Mouse (Mus musculus) kidney, embryonic 14.5 days (tissue): ENCODE measurements around the gene Gm11115. TPM values are rescaled to one million over a fixed set of nuclear protein-coding genes. Genes with fewer than 3 reads are reported as not detected.

Experiments used
- ATAC-seq: fragments of 200-750 bp; cut with Nextera tagmentation; 2 replicates; pipeline ENCODE4 v1.8.0; 2017; ENCODE audit warnings: moderate number of reproducible peaks, mild to moderate bottlenecking, moderate TSS enrichment, moderate library complexity; ENCODE audit not compliant: low FRiP score, low TSS enrichment
- H3K27ac ChIP-seq: fragments of 300-500 bp; sonication (generic); 2 replicates; pipeline ENCODE4 v1.5.1; 2014; ENCODE audit warnings: low read depth, mild to moderate bottlenecking, low read length, moderate library complexity, mixed read lengths
- H3K27me3 ChIP-seq: fragments of 300-500 bp; sonication (generic); 2 replicates; pipeline ENCODE4 v1.6.1; 2014; ENCODE audit warnings: mild to moderate bottlenecking, low read length; ENCODE audit not compliant: control insufficient read depth, insufficient read depth
- H3K36me3 ChIP-seq: fragments of 300-500 bp; sonication (generic); 2 replicates; pipeline ENCODE4 v1.6.1; 2014; ENCODE audit warnings: low read length, mixed read lengths; ENCODE audit not compliant: control insufficient read depth, insufficient read depth
- H3K4me1 ChIP-seq: fragments of 300-500 bp; sonication (generic); 2 replicates; pipeline ENCODE4 v1.6.1; 2014; ENCODE audit warnings: low read length, mixed read lengths; ENCODE audit not compliant: control insufficient read depth, insufficient read depth
- H3K4me2 ChIP-seq: fragments of 300-500 bp; sonication (generic); replicated peaks from 2 replicates; pipeline ENCODE4 v1.6.1; 2014; ENCODE audit warnings: low read depth, mild to moderate bottlenecking, low read length
- H3K4me3 ChIP-seq: fragments of 300-500 bp; sonication (generic); 2 replicates; pipeline ENCODE4 v1.5.1; 2014; ENCODE audit warnings: mild to moderate bottlenecking, low read length
- H3K9ac ChIP-seq: fragments of 300-500 bp; sonication (generic); 2 replicates; pipeline ENCODE4 v1.6.1; 2014; ENCODE audit warnings: low read depth, mild to moderate bottlenecking, low read length, moderate library complexity
- H3K9me3 ChIP-seq: fragments of 300-500 bp; sonication (generic); 2 replicates; pipeline ENCODE4 v1.6.1; 2016; ENCODE audit warnings: low read length; ENCODE audit not compliant: control insufficient read depth
- WGBS: fragments of 180-500 bp; shearing (Covaris S2); extraction: QIAGEN DNeasy Blood & Tissue Kit; methylation state at CpG from one replicate; pipeline ENCODE4 v1.1.7; 2014; 5-methylcytosine and 5-hydroxymethylcytosine counted together
- polyA plus RNA-seq: library from polyadenylated mRNA; unstranded; fragments of >200 nt; fragmentation: Nextera tagmentation; extraction: Ambion mirVana; gene quantifications from 2 replicates; pipeline ENCODE4 v1.2.1, GENCODE M21; 2014

Gm11115 gene
- not detected in 2 replicates for polyA plus RNA-seq

DNA sequence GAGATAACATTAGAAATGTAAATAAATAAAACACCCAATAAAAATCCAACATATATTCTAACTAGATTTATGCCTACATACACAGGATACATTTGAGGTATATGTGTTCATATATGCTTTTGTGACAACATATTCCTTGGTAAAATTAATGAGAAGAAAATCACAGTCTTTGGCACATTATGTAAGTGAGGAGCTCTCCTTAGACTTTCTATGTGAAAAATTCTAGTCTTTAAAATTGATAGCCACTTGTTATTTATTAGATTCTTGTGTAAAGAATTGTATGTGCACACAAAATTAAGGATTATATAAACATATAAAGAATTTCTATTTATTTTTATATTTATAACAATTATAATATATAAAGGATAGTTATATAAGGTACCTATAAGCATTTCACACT is at the start of gene Gm11115:
Gene Gm11115 (minus strand): TSS at position 101 of the 400 bp plus-strand sequence.
- Histone ChIP-seq H3K9me3 (no peaks in the 10 kb centered on the region), H3K27ac (no peak within 1 kb of the TSS), H3K4me1 (no peaks in the 10 kb centered on the region), H3K4me2 (no peak within 1 kb of the TSS), H3K9ac (no peak within 1 kb of the TSS), H3K27me3 (no peaks in the 10 kb centered on the region), H3K36me3 (no peaks in the 10 kb centered on the region), H3K4me3 (no peak within 1 kb of the TSS)
- ATAC-seq: no peak

DNA sequence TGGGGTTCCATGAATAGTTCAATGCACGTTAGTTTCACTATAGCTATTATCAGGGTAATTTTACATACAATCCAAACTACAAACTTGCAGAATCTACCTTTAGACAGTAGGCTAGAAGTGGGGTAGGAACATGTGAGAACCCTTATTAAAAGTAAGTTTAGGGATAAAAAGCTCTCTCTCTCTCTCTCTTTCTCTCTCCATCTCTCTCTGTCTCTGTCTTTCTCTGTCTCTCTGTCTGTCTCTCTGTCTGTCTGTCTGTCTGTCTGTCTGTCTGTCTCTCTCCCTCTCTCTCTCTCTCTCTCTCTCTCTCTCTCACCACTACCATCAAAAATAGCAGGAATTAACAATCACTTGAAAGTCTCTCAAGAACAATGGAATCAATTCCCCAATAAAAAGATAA is 42.5 kb downstream of the Gm11115 start, which contains the start of gene Gm11116:
Gene Gm11116 (minus strand): TSS at position 101 of the 400 bp plus-strand sequence.
- H3K36me3 ChIP-seq: no peaks in the 10 kb centered on the region
- WGBS: 86% methylated on average over 1 of the region's 1 CpGs
- H3K9me3 ChIP-seq: no peaks in the 10 kb centered on the region
- H3K9ac ChIP-seq: no peak within 1 kb of the TSS
- H3K4me3 ChIP-seq: no peak within 1 kb of the TSS
- no peaks in the 10 kb centered on the region for H3K4me1 ChIP-seq
- no peak within 1 kb of the TSS for H3K27ac ChIP-seq
- H3K27me3 ChIP-seq: no peaks in the 10 kb centered on the region
- ATAC-seq: no peak
- no peak within 1 kb of the TSS for H3K4me2 ChIP-seq

Other genes with a start within 250 kb of the Gm11115 start
- 0.70 and 1.2 TPM in 2 replicates for gene Csn3, start 228.5 kb downstream of the Gm11115 start, polyA plus RNA-seq
- gene 2310003L06Rik, start 184.6 kb downstream of the Gm11115 start, polyA plus RNA-seq: not detected in 2 replicates
- not detected in 2 replicates for gene Gm28434, start 184.6 kb downstream of the Gm11115 start, polyA plus RNA-seq
- gene Cabs1, start 174.7 kb downstream of the Gm11115 start, polyA plus RNA-seq: not detected in 2 replicates
- not detected in 2 replicates for gene Smr3a, start 151.6 kb downstream of the Gm11115 start, polyA plus RNA-seq
- not detected in 2 replicates for gene Smr2, start 67.5 kb downstream of the Gm11115 start, polyA plus RNA-seq
- gene Gm11116, start 42.6 kb downstream of the Gm11115 start, polyA plus RNA-seq: not detected in 2 replicates
- not detected in 2 replicates for gene Gm7714, start 114.8 kb upstream of the Gm11115 start, polyA plus RNA-seq
- gene Prol1, start 163.2 kb upstream of the Gm11115 start, polyA plus RNA-seq: not detected in 2 replicates
- gene Amtn, start 222.0 kb upstream of the Gm11115 start, polyA plus RNA-seq: not detected in 2 replicates